Mouse (Mus musculus): ENCODE results near the gene Armc10.

GRCm38 (mm10) chr5:21643606-21644005 lies 2.0 kb upstream of the Armc10 start:
- no peak for TF ChIP-seq CTCF (IDR thresholded peaks at IDR 0.05; ENCODE audit: insufficient read depth, low read length)
- TF ChIP-seq POLR2A (IDR thresholded peaks at IDR 0.05; ENCODE audit: borderline replicate concordance, extremely low read depth, low read depth, low read length) = no peak
